Mouse (Mus musculus): ENCODE results near the gene Supt5. TPM values are rescaled to one million over a fixed set of nuclear protein-coding genes. Genes with fewer than 3 reads are reported as not detected.

Gene Supt5
- polyA plus RNA-seq, 1 experiment from 2014 or later: 110 TPM

Other genes starting within 250 kb of the Supt5 start
- 0.05 TPM in 1 of 2 replicates, not detected in the other for gene 9530053A07Rik, start 209.3 kb downstream of the Supt5 start, polyA plus RNA-seq (2016; fragmentation: Nextera tagmentation; extraction: Ambion mirVana)
- 118 and 135 TPM in 2 replicates for gene Fbl, start 169.0 kb downstream of the Supt5 start, polyA plus RNA-seq (2016; fragmentation: Nextera tagmentation; extraction: Ambion mirVana)
- gene Dyrk1b, start 159.3 kb downstream of the Supt5 start, polyA plus RNA-seq (2016; fragmentation: Nextera tagmentation; extraction: Ambion mirVana): 20.4 and 22.0 TPM in 2 replicates
- 27.7 and 31.9 TPM in 2 replicates for gene Eid2, start 70.9 kb downstream of the Supt5 start, polyA plus RNA-seq (2016; fragmentation: Nextera tagmentation; extraction: Ambion mirVana)
- 29.8 and 30.7 TPM in 2 replicates for gene Eid2b, start 61.0 kb downstream of the Supt5 start, polyA plus RNA-seq (2016; fragmentation: Nextera tagmentation; extraction: Ambion mirVana)
- gene Selenov, start 47.6 kb downstream of the Supt5 start, polyA plus RNA-seq (2016; fragmentation: Nextera tagmentation; extraction: Ambion mirVana): 0.68 and 1.1 TPM in 2 replicates
- 80.4 and 82.2 TPM in 2 replicates for gene Dll3, start 36.5 kb downstream of the Supt5 start, polyA plus RNA-seq (2016; fragmentation: Nextera tagmentation; extraction: Ambion mirVana)
- gene Timm50, start 26.7 kb downstream of the Supt5 start, polyA plus RNA-seq (2016; fragmentation: Nextera tagmentation; extraction: Ambion mirVana): 174 and 180 TPM in 2 replicates
- gene Rps16, start 11.9 kb upstream of the Supt5 start, polyA plus RNA-seq (2016; fragmentation: Nextera tagmentation; extraction: Ambion mirVana): 540 and 574 TPM in 2 replicates
- gene Plekhg2, start 33.9 kb upstream of the Supt5 start, polyA plus RNA-seq (2016; fragmentation: Nextera tagmentation; extraction: Ambion mirVana): 58.9 and 63.3 TPM in 2 replicates
- gene Zfp36, start 41.5 kb upstream of the Supt5 start, polyA plus RNA-seq (2016; fragmentation: Nextera tagmentation; extraction: Ambion mirVana): 5.6 and 6.5 TPM in 2 replicates
- 42.9 and 43.9 TPM in 2 replicates for gene Med29, start 54.0 kb upstream of the Supt5 start, polyA plus RNA-seq (2016; fragmentation: Nextera tagmentation; extraction: Ambion mirVana)
- gene Paf1, start 54.2 kb upstream of the Supt5 start, polyA plus RNA-seq (2016; fragmentation: Nextera tagmentation; extraction: Ambion mirVana): 85.3 and 87.8 TPM in 2 replicates
- gene Gmfg, start 98.7 kb upstream of the Supt5 start, polyA plus RNA-seq (2016; fragmentation: Nextera tagmentation; extraction: Ambion mirVana): 6.6 and 8.1 TPM in 2 replicates
- 16.6 and 18.8 TPM in 2 replicates for gene Lrfn1, start 113.2 kb upstream of the Supt5 start, polyA plus RNA-seq (2016; fragmentation: Nextera tagmentation; extraction: Ambion mirVana)
- not detected in 2 replicates for gene Ifnl2, start 171.7 kb upstream of the Supt5 start, polyA plus RNA-seq (2016; fragmentation: Nextera tagmentation; extraction: Ambion mirVana)
- not detected in 2 replicates for gene Ifnl3, start 184.1 kb upstream of the Supt5 start, polyA plus RNA-seq (2016; fragmentation: Nextera tagmentation; extraction: Ambion mirVana)
- gene Sycn, start 202.1 kb upstream of the Supt5 start, polyA plus RNA-seq (2016; fragmentation: Nextera tagmentation; extraction: Ambion mirVana): not detected in 2 replicates
- gene Nccrp1, start 208.5 kb upstream of the Supt5 start, polyA plus RNA-seq (2016; fragmentation: Nextera tagmentation; extraction: Ambion mirVana): not detected in 2 replicates

Data from neural tube, embryonic 12.5 days (tissue).